Mouse (Mus musculus) cerebellum, postnatal 10 days (tissue): ENCODE measurements around the gene Tas1r3.

Experiments
- DNase-seq, 2 experiments: peaks; one replicate each; pipeline ENCODE4 v3.0.0; 2021; ENCODE audit warnings: mixed read lengths in 2 of 2

The Tas1r3 gene

DNA sequence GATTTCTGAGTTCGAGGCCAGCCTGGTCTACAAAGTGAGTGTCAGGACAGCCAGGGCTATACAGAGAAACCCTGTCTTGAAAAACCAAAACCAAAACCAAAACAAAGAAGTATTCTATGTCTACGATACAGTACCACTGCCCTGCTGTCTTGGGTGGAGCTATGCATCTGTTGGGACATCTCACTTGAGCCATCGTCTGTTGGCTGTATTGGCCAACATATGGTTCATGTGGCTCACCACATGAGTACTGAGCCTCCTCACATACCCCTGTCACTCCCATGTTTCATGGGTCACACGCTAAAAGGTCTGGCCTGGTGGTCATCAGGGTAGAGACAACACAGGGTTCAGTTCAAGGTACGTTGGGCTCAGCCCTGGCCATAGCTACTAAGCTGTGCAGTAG lies 23.2 kb upstream of the Tas1r3 start:
- DNase-seq: no peak

DNA sequence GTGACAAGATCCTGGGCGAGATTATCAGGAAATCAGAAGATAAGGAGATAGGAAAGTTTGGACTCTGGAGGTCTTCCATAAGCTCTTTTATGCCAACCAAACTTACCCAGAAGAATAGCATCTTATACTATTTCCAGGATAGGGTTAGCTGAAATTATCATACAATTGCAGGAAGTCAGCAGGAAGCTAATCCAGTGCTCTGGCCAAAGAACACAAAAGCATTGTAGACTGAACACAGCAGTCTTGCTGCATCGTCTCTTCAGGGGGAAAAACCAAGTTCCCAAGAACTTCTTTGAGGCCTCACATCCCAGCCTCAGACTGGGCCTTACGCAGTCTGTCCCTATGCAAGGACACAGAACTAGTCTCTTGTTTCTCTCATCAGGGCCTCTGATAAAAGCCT lies 20.4 kb upstream of the Tas1r3 start:
- DNase-seq: no peak

DNA sequence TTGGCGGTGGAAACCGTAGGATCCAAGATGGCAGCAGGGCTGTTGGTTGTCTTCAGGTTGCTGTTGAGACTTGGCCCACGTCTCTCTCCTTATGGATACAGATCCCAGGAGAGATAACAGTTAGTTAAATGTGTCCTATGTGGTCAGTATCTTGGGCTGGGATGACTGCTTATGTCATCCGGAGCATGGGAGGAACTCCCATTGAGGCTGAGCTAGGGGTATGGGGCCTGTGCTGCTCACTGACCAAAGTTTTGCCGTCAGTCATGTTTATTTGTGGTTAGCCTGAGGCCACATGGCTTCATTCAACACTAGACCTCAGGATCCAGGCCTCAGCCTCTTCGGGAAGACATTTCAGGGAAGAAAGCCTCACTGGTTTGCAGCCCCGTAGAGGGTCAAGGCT lies 8.2 kb upstream of the Tas1r3 start:
- DNase-seq: no peak

GRCm38 (mm10) chr4:155869317-155870033 lies 6.3 kb upstream of the Tas1r3 start, which contains the start of the genes Cptp and Ints11:
Cptp (minus strand) TSS chr4:155869440.
Ints11 (plus strand) TSS chr4:155869546.
- DNase-seq: peak; percentile 98 to 99

- no peak for DNase-seq
Measured at GRCm38 (mm10) chr4:155868614-155869298, 5.6 kb upstream of the Tas1r3 start.

GRCm38 (mm10) chr4:155861787-155862186 lies 1.4 kb downstream of the Tas1r3 start:
- DNase-seq: no peak

DNA sequence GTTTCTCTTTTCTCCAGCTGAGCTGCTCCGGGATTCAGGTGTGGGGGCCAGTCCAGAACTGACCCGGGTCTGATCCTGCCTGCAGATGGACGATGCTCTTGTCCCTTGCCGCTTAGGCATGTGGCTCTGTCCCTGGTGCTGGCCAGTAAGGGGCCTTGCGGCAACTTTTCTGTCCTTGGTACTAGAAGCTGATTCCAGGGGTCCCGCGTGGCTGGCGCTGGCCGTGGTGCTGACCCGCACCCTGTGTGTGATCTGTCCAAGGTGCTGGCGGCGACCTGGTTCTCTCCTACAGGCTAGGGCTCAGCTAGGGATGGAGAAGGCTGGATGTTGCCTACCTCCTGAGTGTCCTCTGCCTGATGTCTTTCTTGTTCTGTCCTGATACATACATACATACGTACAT lies 3.8 kb downstream of the Tas1r3 start:
- no peak for DNase-seq

DNA sequence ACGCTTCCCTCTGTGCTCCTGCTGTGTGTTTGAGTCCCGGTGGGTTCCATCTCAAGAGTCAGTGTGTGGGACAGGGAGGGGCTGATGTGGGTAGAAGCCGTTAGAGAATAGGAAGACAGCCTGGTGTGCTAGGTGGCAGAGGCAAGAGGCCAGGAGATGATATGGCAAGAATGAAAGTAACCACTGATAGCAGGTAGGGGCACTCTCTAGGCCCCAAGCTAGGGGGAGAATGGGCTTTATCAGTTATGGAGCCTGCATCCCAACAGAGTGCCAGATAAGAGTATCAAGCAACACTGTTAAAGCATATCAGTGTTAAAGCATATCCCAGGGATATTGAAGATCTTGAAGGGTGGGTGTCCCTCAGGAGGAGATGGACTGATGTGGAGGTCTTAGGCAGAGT lies 6.3 kb downstream of the Tas1r3 start:
- DNase-seq: no peak

DNA sequence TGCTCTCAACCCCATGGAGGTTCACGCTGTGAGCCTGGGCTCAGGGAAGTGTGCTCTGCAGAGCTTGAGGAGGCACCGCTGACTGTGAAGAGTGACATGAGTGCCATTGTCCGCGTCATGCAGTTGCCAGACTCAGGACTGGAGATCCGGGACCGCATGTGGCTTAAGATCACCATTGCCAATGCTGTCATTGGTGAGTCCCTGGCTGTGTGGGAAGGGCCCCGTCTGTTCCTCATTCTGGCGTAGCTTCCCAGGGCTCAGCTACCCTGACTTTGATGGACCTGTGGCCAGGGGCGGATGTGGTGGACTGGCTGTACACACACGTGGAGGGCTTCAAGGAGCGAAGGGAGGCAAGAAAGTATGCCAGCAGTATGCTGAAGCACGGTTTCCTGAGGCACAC lies 7.1 kb downstream of the Tas1r3 start:
- DNase-seq: peak in 1 of 2 experiments; percentile 10

DNA sequence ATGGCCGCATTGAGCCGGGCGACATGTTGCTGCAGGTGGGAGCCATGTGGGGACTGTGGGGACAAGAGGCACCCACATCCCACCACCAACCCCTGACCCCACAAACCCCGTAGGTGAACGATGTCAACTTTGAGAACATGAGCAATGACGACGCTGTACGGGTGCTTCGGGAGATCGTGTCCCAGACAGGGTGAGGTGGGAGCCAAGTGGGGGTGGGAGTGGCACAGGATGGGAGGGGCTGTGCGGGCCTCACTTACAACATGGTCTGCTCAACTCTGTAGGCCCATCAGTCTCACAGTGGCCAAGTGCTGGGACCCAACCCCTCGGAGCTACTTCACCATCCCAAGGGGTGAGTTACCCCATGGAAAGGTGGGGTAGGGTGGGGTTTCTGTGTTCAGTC lies 8.2 kb downstream of the Tas1r3 start:
- DNase-seq: no peak

DNA sequence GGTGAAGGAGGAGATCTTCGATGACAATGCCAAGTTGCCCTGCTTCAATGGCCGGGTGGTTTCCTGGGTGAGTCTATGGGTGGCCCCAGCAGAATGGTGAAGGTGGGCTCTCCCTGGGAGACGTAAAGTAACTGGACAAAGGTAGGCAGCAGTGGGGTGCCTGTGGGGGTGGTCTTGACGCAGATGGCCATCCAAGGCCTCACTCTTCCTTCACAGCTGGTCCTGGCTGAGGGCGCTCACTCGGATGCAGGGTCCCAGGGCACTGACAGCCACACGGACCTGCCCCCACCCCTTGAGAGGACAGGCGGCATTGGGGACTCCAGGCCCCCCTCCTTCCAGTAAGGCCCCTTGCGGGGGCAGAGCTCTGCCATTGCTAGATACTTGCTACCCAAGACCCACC lies 9.7 kb downstream of the Tas1r3 start:
- no peak for DNase-seq

GRCm38 (mm10) chr4:155851951-155852411 lies 11.2 kb downstream of the Tas1r3 start:
- DNase-seq: peak; percentile 81 to 82

DNA sequence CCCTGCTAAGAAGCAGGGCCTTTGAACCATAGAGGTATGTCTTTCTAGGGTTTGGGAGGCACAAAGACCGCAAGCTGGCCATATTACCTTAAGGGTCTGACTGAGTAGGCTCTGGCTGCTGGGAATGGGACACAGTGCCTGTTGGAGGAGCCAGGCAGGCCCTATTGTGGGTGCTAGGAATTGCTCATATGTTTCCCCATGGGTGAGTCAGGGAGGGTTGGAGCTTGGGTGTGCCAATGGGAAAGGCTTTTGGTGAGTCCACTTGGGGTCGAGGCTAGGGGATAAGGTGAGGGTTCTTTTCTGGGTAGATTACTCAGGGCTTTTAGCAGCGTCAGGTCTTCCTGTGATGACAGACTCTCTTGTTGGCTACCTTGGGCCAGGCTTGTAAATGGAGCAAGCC lies 11.8 kb downstream of the Tas1r3 start:
- no peak for DNase-seq

DNA sequence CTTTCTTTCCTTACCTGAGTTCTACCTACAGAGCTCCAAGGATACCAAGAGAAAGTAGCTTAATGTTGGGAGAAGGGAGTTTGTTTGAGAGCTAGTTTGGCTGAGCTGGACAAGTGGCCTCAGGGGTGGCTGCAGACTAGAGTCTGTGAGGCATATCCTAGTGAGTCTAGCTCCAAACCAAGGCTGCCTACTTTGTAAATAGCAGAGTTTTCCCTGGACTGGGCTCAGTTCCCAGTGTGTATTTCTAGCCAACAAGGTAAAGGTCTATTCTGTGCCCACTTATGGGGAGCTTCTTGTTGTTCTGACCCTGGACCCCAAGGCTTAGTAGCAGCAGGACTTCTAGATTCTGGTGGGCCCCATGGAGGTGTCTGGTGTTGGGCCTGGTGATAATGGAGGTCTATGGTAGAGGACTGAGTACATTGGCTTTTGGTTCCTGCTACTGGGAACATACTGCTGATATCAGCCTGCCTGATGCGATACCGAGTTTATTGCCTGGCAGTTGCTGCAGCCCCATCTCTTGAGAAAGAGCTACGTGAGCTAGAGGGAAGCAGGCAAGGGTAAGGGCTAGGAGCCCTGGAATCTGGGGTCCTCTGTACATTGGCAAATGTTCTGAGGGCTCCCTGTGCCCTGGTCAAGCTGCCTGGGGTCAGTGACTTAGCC lies 13.2 kb downstream of the Tas1r3 start:
- DNase-seq: no peak

DNA sequence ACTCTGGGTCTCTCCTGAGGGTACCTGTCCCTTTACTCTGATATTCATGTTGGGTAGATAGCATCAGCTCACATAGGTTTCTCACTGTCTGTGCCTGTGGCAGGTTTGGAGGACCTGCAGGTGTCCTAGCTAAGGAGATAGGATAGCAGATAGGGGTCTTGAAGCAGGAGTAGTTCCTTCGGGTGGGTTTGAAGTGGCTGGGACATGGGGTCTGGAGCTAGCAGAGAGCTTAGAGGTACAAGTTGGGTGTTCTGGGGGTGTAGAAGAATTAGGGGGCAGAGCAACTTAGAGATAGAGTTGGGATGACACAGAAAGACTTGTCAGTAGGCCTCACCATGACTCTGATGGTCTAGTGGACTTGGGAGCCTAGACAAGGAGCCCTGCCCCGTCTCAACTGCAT lies 13.8 kb downstream of the Tas1r3 start:
- DNase-seq: no peak

DNA sequence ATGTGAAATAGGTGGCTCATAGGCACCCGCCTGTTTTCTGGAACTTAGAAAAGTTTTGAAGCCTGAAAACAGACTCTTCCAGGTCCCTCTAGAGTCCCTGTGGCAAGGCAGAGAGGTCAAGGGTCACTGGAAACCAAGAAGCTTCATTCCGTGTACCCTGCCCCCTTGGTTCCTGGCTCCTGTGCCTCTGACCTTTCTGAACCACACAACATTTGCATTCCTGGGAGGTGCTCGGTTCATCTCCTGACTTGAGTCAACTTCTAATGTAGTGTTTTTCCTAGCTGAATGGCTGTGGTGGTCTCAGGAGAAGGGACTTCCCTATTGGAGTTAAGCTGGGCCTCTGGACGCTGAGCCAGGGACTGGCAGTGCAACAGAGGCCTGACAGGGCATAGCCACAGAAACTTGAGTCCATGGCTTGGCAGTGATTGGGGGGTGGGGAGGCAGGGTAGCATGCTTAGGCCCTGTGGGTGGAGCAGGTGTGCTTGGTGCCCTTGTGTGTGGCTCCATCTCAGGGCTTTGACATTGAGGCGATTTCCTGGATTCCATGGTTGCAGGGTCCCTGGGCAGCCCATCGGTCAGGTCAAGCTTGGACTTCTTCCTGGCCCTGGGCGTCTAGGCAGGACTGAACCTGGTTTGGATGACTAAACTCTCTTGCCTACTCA lies 14.6 kb downstream of the Tas1r3 start:
- no peak for DNase-seq

DNA sequence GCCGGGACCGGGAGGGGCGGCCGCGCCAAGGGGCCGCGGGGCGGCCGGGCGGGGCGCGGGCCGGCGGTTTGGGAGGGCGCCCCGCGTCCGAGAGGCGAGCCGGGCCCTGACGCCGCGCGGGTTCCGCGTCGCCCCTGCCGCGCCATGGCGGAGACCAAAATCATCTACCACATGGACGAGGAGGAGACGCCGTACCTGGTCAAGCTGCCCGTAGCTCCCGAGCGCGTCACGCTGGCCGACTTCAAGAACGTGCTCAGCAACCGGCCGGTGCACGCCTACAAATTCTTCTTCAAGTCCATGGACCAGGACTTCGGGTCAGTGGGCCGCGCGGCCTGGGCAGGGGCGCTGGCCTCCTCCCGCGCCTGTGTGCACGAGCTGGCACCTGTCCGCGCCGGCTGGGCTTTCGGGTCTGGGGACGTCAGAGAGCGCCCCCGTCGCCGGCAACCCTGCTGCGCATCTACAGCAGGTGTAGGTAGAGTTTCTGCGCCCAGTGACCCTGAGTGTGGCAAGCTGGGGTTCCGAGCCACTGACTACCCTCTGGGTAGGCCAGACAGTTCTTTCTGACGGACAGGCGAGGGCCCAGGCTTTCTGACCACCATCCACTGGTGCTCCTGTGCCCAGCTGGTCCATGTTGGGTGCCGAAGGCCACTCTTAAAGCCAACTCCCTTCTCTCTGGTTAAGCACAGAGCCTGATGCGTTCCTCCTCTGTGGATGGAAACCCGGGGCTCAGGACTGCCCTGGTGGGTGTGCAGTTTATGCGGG lies 15.4 kb downstream of the Tas1r3 start:
- peak; percentile 71 to 74 for DNase-seq

DNA sequence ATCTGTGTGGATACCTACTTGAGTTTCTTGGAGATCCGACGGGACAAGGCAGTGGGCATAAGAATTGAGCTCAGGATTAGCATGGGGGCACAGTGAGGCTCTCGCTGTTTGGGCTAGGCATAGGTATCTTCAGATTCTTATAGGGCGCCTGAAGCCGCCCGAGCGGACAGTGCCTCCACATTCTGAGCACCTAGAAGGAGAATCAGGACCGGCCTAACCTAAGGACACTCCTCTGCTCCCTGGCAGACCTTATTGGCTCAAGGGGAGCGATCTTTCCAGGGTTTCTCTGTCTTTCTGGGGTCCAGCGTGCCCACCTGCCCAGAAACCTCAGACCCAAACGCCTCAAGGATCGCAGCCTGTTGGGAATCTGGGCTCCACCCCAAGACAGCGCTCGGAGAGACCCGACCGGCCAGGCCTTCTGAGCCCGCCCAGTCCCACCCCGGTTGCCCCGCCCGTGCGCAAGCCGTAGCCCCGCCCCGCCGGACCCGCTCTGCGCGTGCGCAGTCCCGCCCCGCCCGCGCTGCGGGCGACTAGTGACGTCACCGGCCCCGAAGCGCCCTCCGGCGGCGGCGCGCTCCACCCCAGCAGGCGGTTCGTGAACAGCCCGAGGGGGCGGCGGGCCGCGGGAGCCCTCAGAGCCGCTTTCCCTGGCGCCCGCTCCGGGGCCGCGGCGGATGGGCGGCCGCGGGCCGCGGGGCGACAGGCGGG lies 16.1 kb downstream of the Tas1r3 start, which contains the start of gene Dvl1:
Gene Dvl1, plus strand, starts transcription at position 532 of the 708 bp plus-strand sequence.
- DNase-seq: peak; percentile 98

GRCm38 (mm10) chr4:155843231-155843630 lies 19.9 kb downstream of the Tas1r3 start:
- no peak for DNase-seq

- peak; percentile 47 to 68 for DNase-seq
Measured at GRCm38 (mm10) chr4:155841651-155842270, 21.4 kb downstream of the Tas1r3 start.

- peak; percentile 54 to 55 for DNase-seq
Measured at GRCm38 (mm10) chr4:155841003-155841454, 22.1 kb downstream of the Tas1r3 start.
